Mouse (Mus musculus) hindbrain, embryonic 11.5 days (tissue): Measurements from ENCODE around the gene Cdh7. TPM values are rescaled to one million over a fixed set of nuclear protein-coding genes. Genes with fewer than 3 reads are reported as not detected.
A peak's percentile ranks its signal among the peaks of the same experiment; 100 is the strongest.

Experiments
- ATAC-seq: fragments of 200-750 bp; cut with Nextera tagmentation; 2 replicates; pipeline ENCODE4 v1.8.0; 2017; ENCODE audit warnings: mild to moderate bottlenecking, moderate TSS enrichment, moderate library complexity; ENCODE audit not compliant: low FRiP score
- DNase-seq: peaks from one replicate; pipeline ENCODE4 v3.0.0-alpha.2; 2015; ENCODE audit warnings: low spot score
- H3K27ac ChIP-seq: fragments of 300-500 bp; sonication (generic); 2 replicates; pipeline ENCODE4 v1.5.1; 2014; ENCODE audit warnings: mild to moderate bottlenecking, low read depth, low read length
- H3K27me3 ChIP-seq: fragments of 300-500 bp; sonication (generic); 2 replicates; pipeline ENCODE4 v1.6.1; 2014; ENCODE audit warnings: mild to moderate bottlenecking, low read length, moderate library complexity, mixed read lengths; ENCODE audit not compliant: control insufficient read depth, insufficient read depth
- H3K36me3 ChIP-seq: fragments of 300-500 bp; sonication (generic); 2 replicates; pipeline ENCODE4 v1.6.1; 2014; ENCODE audit warnings: mild to moderate bottlenecking, low read length, moderate library complexity, mixed read lengths; ENCODE audit not compliant: control insufficient read depth, insufficient read depth
- H3K4me1 ChIP-seq: fragments of 300-500 bp; sonication (generic); replicated peaks from 2 replicates; pipeline ENCODE4 v1.6.1; 2014; ENCODE audit warnings: low read length, mixed read lengths; ENCODE audit not compliant: control insufficient read depth, insufficient read depth
- H3K4me2 ChIP-seq: fragments of 300-500 bp; sonication (generic); replicated peaks from 2 replicates; pipeline ENCODE4 v1.6.1; 2014; ENCODE audit warnings: mild to moderate bottlenecking, low read depth, low read length
- H3K4me3 ChIP-seq: fragments of 300-500 bp; sonication (generic); 2 replicates; pipeline ENCODE4 v1.5.1; 2014; ENCODE audit warnings: low read depth, low read length
- H3K9ac ChIP-seq: fragments of 300-500 bp; sonication (generic); 2 replicates; pipeline ENCODE4 v1.6.1; 2014; ENCODE audit warnings: low read depth, low read length
- H3K9me3 ChIP-seq: fragments of 300-500 bp; sonication (generic); 2 replicates; pipeline ENCODE4 v1.6.1; 2016; ENCODE audit warnings: low read length; ENCODE audit not compliant: control insufficient read depth
- WGBS: fragments of 180-500 bp; shearing (Covaris S2); extraction: QIAGEN DNeasy Blood & Tissue Kit; methylation state at CpG from one replicate; pipeline ENCODE4 v1.1.7; 2014; 5-methylcytosine and 5-hydroxymethylcytosine counted together
- polyA plus RNA-seq: library from polyadenylated mRNA; unstranded; fragments of >200 nt; fragmentation: Nextera tagmentation; extraction: Ambion mirVana; gene quantifications from 2 replicates; pipeline ENCODE4 v1.2.1, GENCODE M21; 2014

Gene Cdh7
- 3.1 and 3.4 TPM in 2 replicates for polyA plus RNA-seq

DNA sequence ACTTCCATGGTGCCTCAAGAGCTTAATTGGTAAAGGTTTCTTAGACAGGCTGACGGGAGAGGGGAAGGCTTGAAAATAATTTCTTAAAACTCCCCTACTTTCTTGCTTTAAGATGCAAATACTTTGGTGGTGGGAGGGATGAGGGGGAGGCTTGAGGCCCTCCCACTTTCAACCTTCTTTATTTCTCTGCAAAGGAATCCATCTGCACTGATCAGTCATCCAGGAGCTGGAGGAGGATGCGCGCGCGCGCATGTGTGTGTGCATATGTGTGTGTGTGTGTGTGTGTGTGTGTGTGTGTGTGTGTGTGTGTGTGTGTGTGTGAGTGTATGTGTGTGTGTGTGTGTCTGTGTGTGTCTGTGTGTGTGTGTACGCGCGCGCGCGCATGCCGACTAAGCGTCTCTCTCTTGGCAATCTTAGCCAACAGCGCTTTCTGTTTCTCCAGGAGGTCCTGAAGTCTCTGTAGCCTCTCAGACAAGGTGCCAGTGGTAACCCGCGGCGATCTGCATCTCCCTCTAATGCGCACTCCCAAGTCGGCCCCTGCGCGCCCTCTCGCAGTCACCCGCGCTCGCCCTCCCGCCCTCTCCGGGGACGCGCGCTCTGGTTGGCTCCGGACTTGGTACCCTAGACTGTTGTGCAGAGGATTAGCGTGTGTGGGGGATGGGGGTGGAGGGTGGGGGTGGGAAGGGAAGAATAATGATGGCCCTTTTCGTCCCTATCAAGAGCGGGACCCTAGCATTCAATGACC lies at the start of gene Cdh7:
Gene Cdh7, plus strand, starts transcription at position 368 of the 745 bp plus-strand sequence.
- Histone ChIP-seq H3K27ac (no peak within 1 kb of the TSS), H3K27me3 (no peaks in the 10 kb centered on the region), H3K4me1 (no peaks in the 10 kb centered on the region), H3K9ac (peak within 1 kb of the TSS; percentile 56), H3K4me3 (peak within 1 kb of the TSS; percentile 61), H3K9me3 (no peaks in the 10 kb centered on the region), H3K36me3 (no peaks in the 10 kb centered on the region), H3K4me2 (peak within 1 kb of the TSS; percentile 72)
- ATAC-seq (peak; percentile 90), DNase-seq (peak; percentile 77)
- WGBS: 2% methylated on average over 30 of the region's 35 CpGs

DNA sequence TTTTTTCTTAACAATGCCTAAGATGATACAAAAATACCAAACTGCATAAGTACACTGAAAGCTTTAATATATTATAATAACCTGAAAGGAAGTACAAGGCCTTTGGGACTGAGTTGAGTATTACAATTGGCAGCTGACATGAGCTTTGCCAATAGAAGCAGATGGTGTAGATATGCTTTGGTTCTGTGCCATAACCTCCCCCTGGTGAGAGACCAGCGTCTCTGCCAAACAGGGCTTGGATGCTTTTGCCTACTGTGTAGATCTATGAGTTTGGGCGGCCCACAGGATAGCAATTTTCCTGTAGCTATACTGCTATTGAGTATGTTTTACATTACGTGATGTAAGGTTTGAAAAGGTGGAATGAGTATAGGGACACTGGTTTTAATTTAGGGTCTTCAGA lies 49.6 kb upstream of the Cdh7 start:
- Histone ChIP-seq H3K9me3 (no peaks in the 10 kb centered on the region), H3K9ac (no peak overlapping the region), H3K27ac (no peak overlapping the region), H3K4me2 (no peak overlapping the region), H3K4me1 (no peaks in the 10 kb centered on the region), H3K4me3 (no peak overlapping the region), H3K36me3 (no peaks in the 10 kb centered on the region), H3K27me3 (no peaks in the 10 kb centered on the region)
- 79% methylated on average over 3 of the region's 3 CpGs for WGBS
- no peak for DNase-seq
- ATAC-seq: no peak

DNA sequence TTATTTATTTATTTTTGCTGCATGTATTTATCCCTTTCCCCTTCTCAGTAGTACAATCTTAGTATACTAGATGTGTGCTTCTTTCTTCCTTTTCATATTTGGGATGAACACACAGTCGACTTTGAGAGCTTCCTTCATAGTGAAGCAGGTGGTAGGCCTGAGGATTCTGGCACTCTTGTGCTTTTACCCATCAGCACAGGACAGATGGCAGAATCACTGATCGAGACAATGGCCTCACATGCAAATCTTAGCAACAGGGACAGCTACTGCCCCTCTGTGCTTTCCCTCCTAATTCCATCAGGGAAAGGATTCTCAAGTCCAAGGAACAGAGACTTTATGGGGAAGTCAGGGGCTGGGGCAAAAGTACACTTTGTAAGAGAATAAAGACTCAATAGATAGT lies 33.7 kb upstream of the Cdh7 start:
- Histone ChIP-seq H3K9me3 (no peaks in the 10 kb centered on the region), H3K9ac (no peak overlapping the region), H3K4me2 (no peak overlapping the region), H3K4me1 (no peaks in the 10 kb centered on the region), H3K27me3 (no peaks in the 10 kb centered on the region), H3K36me3 (no peaks in the 10 kb centered on the region), H3K4me3 (no peak overlapping the region), H3K27ac (no peak overlapping the region)
- WGBS: 53% methylated on average over 2 of the region's 2 CpGs
- peak; percentile 33; the same call in 1 of the 2 replicates for ATAC-seq
- DNase-seq: no peak

DNA sequence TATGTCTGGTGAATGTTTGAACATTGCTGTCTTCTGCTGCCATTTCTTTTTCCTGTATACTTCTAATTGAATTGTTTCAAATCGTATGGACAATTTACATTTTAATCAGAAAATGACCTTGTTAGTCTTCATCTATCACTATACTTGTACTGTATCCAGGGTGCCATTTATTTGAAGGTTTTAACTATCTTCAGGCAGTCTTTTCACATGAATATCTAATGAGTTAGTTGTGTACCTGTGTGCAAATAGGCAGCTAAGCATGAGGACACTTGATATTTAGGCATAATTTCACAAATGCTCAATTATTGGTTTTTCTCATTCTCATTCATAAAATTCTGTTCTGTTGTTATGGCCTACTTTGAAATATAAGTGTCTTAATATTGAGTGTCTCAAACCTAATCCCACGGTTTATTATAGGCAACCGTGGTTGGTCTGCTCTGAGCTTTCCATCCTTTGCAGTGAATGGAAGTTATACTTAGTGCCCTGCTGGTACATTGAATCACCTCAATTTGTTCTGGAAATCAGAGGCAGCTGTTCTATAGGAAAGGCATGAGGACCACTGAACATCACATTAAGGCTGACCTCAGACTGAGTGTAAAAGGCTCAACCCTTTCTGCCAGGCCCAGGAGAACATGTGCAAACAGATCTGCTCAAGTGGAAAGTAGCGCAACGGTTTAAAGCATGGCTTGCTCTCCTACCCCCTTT lies 10.4 kb upstream of the Cdh7 start:
- Histone ChIP-seq H3K9ac (no peak overlapping the region), H3K9me3 (no peaks in the 10 kb centered on the region), H3K4me3 (no peak overlapping the region), H3K36me3 (no peaks in the 10 kb centered on the region), H3K27ac (no peak overlapping the region), H3K27me3 (no peaks in the 10 kb centered on the region), H3K4me2 (no peak overlapping the region), H3K4me1 (no peaks in the 10 kb centered on the region)
- peak; percentile 72; the same call in 1 of the 2 replicates for ATAC-seq
- WGBS: 43% methylated on average over 5 of the region's 5 CpGs
- no peak for DNase-seq

DNA sequence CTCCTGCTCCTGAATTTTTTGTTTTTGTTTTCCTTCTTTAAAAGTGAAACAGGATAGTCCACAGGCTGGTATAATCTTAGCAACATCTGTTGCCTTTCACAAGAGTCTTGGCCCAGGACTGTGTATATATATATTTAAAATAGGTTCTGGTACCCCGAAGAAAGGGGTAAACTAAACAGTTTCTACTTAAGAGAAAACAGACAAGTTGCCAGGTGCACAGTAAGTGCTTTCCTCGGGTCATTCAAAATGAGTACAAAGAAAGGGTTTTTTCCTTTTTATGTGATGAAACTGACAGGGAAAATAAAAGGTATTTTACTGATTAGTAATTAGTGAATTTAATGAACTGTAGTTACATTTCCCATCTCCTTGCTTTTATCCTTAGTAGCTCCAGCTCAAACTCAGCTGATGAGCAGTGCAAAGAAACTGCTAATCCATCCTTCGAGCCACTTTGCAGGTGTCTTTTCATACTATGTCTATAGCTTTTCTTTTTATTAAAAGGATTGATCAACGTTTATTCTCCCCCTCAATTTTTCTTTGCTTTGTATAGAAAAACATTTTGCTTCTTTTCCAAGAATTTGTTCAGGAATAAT lies 9.7 kb upstream of the Cdh7 start:
- WGBS: 61% methylated on average over 4 of the region's 4 CpGs
- H3K9ac ChIP-seq: no peak overlapping the region
- H3K36me3 ChIP-seq: no peaks in the 10 kb centered on the region
- H3K27me3 ChIP-seq: no peaks in the 10 kb centered on the region
- no peaks in the 10 kb centered on the region for H3K9me3 ChIP-seq
- H3K4me3 ChIP-seq: no peak overlapping the region
- DNase-seq (no peak), ATAC-seq (peak; percentile 25; the same call in 1 of the 2 replicates)
- H3K4me1 ChIP-seq: no peaks in the 10 kb centered on the region
- no peak overlapping the region for H3K4me2 ChIP-seq
- H3K27ac ChIP-seq: no peak overlapping the region

DNA sequence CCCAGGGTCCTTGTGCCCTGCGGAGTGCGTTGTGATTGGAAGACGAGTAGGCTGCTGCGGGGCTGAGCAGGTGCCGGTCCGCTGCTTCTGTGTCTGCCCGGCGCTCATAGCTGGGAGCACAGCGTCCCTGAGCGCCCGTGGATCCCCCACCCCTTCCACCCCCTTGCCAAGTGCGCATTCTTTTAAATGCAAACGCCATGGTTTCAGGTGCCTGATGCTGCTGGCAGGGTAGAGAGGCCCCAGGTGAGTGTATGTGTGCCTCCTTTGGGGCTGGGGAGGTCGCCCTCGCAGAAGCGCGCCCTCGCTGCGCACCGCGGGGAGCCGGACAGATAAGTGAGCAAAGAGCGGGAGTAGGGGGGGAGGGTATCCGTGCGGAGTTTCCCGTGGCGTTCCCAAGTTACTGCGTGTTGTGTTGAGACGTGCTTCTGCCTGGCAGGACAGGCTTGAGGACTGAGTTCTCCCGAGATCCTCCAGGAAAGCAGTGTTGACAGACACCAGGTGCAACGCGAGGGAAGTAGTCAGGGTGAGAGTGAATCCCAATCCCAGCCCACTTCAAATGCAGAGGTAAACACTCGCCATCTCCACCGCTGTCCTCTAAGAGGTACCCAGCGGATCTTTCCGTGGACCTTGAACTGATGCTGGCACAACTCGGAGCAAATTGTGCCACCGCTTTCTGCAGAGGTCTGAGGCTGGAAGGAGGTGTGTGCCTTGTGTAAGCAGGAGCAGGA lies 742 bp downstream of the Cdh7 start:
- Histone ChIP-seq H3K4me1 (no peaks in the 10 kb centered on the region), H3K27ac (no peak overlapping the region), H3K4me3 (peak overlapping the region; percentile 61), H3K27me3 (no peaks in the 10 kb centered on the region), H3K36me3 (no peaks in the 10 kb centered on the region), H3K9ac (peak overlapping the region; percentile 56), H3K4me2 (peak overlapping the region; percentile 72), H3K9me3 (no peaks in the 10 kb centered on the region)
- DNase-seq: peak; percentile 48
- WGBS: 1% methylated on average over 38 of the region's 38 CpGs
- peak; percentile 89 for ATAC-seq

DNA sequence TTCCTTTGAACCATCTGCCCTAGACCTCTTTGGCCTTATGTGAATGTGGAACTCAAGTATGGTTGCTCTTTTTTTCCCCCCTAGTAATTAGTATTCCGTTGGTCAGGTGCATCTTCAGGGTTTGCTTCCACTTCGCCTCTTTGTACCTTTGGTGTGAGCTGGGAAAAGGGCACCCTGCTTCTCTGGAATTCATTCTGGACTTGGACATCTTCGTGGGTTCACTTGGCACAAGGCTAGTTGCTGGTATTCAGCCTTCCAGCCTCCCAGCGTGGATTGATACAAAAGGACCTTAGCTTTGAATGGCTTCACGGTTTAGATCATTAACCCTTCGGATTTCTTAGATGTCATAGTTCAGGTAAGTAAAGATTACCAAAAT lies 1.3 kb downstream of the Cdh7 start:
- Histone ChIP-seq H3K9ac (no peak overlapping the region; the same call in 1 of the 2 replicates), H3K27ac (no peak overlapping the region), H3K4me2 (peak overlapping the region; percentile 72), H3K4me3 (peak overlapping the region; percentile 61), H3K4me1 (no peaks in the 10 kb centered on the region), H3K27me3 (no peaks in the 10 kb centered on the region), H3K9me3 (no peaks in the 10 kb centered on the region), H3K36me3 (no peaks in the 10 kb centered on the region)
- 17% methylated on average over 6 of the region's 6 CpGs for WGBS
- no peak for ATAC-seq
- no peak for DNase-seq

DNA sequence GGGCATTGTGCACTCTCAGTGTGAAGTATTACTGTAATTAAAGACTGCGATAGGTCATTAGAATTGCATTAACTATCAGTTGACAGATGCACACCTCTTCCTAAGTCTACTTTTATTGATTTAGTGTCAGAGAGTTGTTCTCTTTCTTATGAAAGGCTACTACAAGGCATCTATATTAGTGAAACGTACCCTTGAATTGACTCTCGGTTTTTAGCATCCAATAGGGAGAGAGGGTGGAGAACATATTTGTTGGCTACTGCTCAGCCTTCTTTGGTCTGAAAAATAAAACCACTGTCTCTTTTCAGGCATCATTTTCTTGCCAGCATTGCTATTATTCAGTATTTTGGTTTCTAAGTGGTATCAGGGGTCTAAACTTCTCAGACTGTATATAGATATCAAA lies 2.5 kb downstream of the Cdh7 start:
- Histone ChIP-seq H3K9ac (no peak overlapping the region), H3K9me3 (no peaks in the 10 kb centered on the region), H3K4me1 (no peaks in the 10 kb centered on the region), H3K27ac (no peak overlapping the region), H3K36me3 (no peaks in the 10 kb centered on the region), H3K27me3 (no peaks in the 10 kb centered on the region), H3K4me3 (no peak overlapping the region), H3K4me2 (no peak overlapping the region)
- DNase-seq: no peak
- ATAC-seq: no peak
- WGBS: 41% methylated on average over 3 of the region's 3 CpGs
